Mouse (Mus musculus) forebrain, embryonic 13.5 days (tissue): Measurements from ENCODE around the gene Tspyl2. TPM values are rescaled to one million over a fixed set of nuclear protein-coding genes. Genes with fewer than 3 reads are reported as not detected.

Experiments used
- polyA plus RNA-seq: library from polyadenylated mRNA; unstranded; fragments of >200 nt; fragmentation: Nextera tagmentation; extraction: Ambion mirVana; gene quantifications from 2 replicates; pipeline ENCODE4 v1.2.1, GENCODE M21; 2015

The Tspyl2 gene
- polyA plus RNA-seq, 1 experiment from 2014 or later, result 44.2 TPM

Other genes with a start within 250 kb of the Tspyl2 start
- gene Iqsec2, start 198.2 kb downstream of the Tspyl2 start, polyA plus RNA-seq, result 3.5 and 4.0 TPM in 2 replicates
- gene Kdm5c, start 109.4 kb downstream of the Tspyl2 start, polyA plus RNA-seq, result 36.1 and 39.6 TPM in 2 replicates
- gene Kantr, start 14.9 kb downstream of the Tspyl2 start, polyA plus RNA-seq, result 21.1 and 21.5 TPM in 2 replicates
- 8.4 and 8.7 TPM in 2 replicates for gene Gpr173, start 26.3 kb upstream of the Tspyl2 start, polyA plus RNA-seq
- gene Cldn34a, start 220.9 kb upstream of the Tspyl2 start, polyA plus RNA-seq, result not detected in 2 replicates